Mouse (Mus musculus): ENCODE measurements around the gene Tff1. TPM values are rescaled to one million over a fixed set of nuclear protein-coding genes. Genes with fewer than 3 reads are reported as not detected.

The Tff1 gene
- total and polyA plus RNA-seq, 3 experiments = 0.44 to 2.2 (median 1.6) TPM

- Histone ChIP-seq H3K4me1 (ENCODE audit: control insufficient read depth in 1 of 2, insufficient read depth in 2 of 2) (peaks cover 37 to 60% of the 10 kb centered on the region in 2 experiments), H3K36me3 (replicated peaks in 1 of 2; ENCODE audit: control insufficient read depth in 1 of 2, insufficient read depth in 1 of 2, low read length in 1 of 2) (no peaks in the 10 kb centered on the region), H3K79me2 (replicated peaks; ENCODE audit: control insufficient read depth, extremely low read depth, insufficient read depth, poor library complexity, severe bottlenecking) (no peaks in the 10 kb centered on the region), H3K9me3 (replicated peaks; ENCODE audit: low read length) (peaks cover 15% of the 10 kb centered on the region), H3K9ac (ENCODE audit: insufficient read depth, low read depth) (no peak overlapping the region), H3K27me3 (replicated peaks) (peaks cover 26% of the 10 kb centered on the region), H3K4me3 (replicated peaks in 1 of 3; ENCODE audit: low read depth in 2 of 3, low read length in 2 of 3, poor library complexity in 1 of 3) (no peak overlapping the region), H3K4me2 (ENCODE audit: insufficient read depth, low read depth, poor library complexity, severe bottlenecking) (no peak overlapping the region), H3K27ac (ENCODE audit: insufficient read depth, low read depth) (no peak overlapping the region)
- in situ Hi-C loops (cut with MboI; ENCODE audit: low pct_ligation_motif_present, low pct_unique_long_range_greater_than_20kb, low sequenced_read_pairs) (no loop called here), dilution Hi-C loops (cut with MboI; ENCODE audit: extremely low pct_ligation_motif_present, extremely low pct_unique_long_range_greater_than_20kb, low sequenced_read_pairs) (no loop called here)
- TF ChIP-seq TCF12 (IDR thresholded peaks at IDR 0.05; ENCODE audit: low read depth, low read length) = no peak
- no peak for TF ChIP-seq E2F4 (IDR thresholded peaks at IDR 0.05; ENCODE audit: insufficient replicate concordance, low read depth, low read length)
- TF ChIP-seq MAX (IDR thresholded peaks at IDR 0.05; ENCODE audit: low read length) = no peak
- no peak for TF ChIP-seq POLR2A (IDR thresholded peaks at IDR 0.05; ENCODE audit: low read depth, low read length)
- no peak for TF ChIP-seq RAD21 (IDR thresholded peaks at IDR 0.05; ENCODE audit: low read depth, low read length)
- no peak for TF ChIP-seq ZKSCAN1 (IDR thresholded peaks at IDR 0.05; ENCODE audit: borderline replicate concordance, low read depth, low read length)
- peak; percentile 38; the same call in 1 of the 2 replicates for TF ChIP-seq ELF1 (IDR thresholded peaks at IDR 0.05; ENCODE audit: low read depth, low read length)
- no peak for TF ChIP-seq CHD2 (IDR thresholded peaks at IDR 0.05; ENCODE audit: low read length)
- TF ChIP-seq EP300 (IDR thresholded peaks at IDR 0.05; ENCODE audit: low read length) = peak; percentile 41; the same call in 1 of the 2 replicates
- peak; percentile 52; the same call in 1 of the 2 replicates for TF ChIP-seq MXI1 (IDR thresholded peaks at IDR 0.05; ENCODE audit: low read depth, low read length)
- 0 out of 2 replicates have a peak, but pooled peaks have one; percentile 59 for TF ChIP-seq MAZ (IDR thresholded peaks at IDR 0.05; ENCODE audit: low read depth, low read length)
- peak; percentile 60 for TF ChIP-seq IRF4 (IDR thresholded peaks at IDR 0.05; ENCODE audit: low read depth, low read length)
- TF ChIP-seq GABPA (IDR thresholded peaks at IDR 0.05; ENCODE audit: insufficient replicate concordance, low read depth, low read length) = no peak
- no peak for TF ChIP-seq ZMIZ1 (IDR thresholded peaks at IDR 0.05; ENCODE audit: low read depth, low read length)
- no peak for TF ChIP-seq ZC3H11A (IDR thresholded peaks at IDR 0.05; ENCODE audit: low read depth, low read length)
- no peak for TF ChIP-seq PAX5 (IDR thresholded peaks at IDR 0.05; ENCODE audit: low read length)
- TF ChIP-seq POLR2AphosphoS2 (IDR thresholded peaks at IDR 0.05; ENCODE audit: low read depth, low read length) = no peak
- TF ChIP-seq NRF1 (IDR thresholded peaks at IDR 0.05; ENCODE audit: low read depth, low read length) = no peak
- TF ChIP-seq TBP (conservative IDR thresholded peaks at IDR 0.05; ENCODE audit: low read depth, low read length) = no peak
- no peak for TF ChIP-seq CHD1 (IDR thresholded peaks at IDR 0.05; ENCODE audit: low read depth, low read length)
- no peak for TF ChIP-seq ZNF384 (IDR thresholded peaks at IDR 0.05; ENCODE audit: low read depth, low read length)
- TF ChIP-seq MAFK (IDR thresholded peaks at IDR 0.05; ENCODE audit: insufficient replicate concordance, low read length) = no peak
- TF ChIP-seq CTCF (conservative IDR thresholded peaks at IDR 0.05 in 1 of 2, IDR thresholded peaks at IDR 0.05 in 1 of 2; ENCODE audit: low read depth in 2 of 2, low read length in 2 of 2) = no peak
- TF ChIP-seq ETS1 (conservative IDR thresholded peaks at IDR 0.05; ENCODE audit: low read depth, low read length) = peak; percentile 96
- TF ChIP-seq JUND (conservative IDR thresholded peaks at IDR 0.05; ENCODE audit: low read depth, low read length) = no peak
- peak; percentile 69 for TF ChIP-seq BHLHE40 (IDR thresholded peaks at IDR 0.05; ENCODE audit: low read depth, low read length)
- no peak for TF ChIP-seq USF2 (conservative IDR thresholded peaks at IDR 0.05; ENCODE audit: low read depth, low read length)
- TF ChIP-seq USF1 (IDR thresholded peaks at IDR 0.05; ENCODE audit: low read depth, low read length) = no peak
- TF ChIP-seq MEF2A (IDR thresholded peaks at IDR 0.05; ENCODE audit: borderline replicate concordance, low read depth, low read length) = peak; percentile 91
- no peak for TF ChIP-seq NELFE (IDR thresholded peaks at IDR 0.05; ENCODE audit: low read depth, low read length)
- no peak for TF ChIP-seq MYC (IDR thresholded peaks at IDR 0.05; ENCODE audit: low read depth, low read length)
- 0 out of 2 replicates have a peak, but pooled peaks have one; percentile 41 for TF ChIP-seq SIN3A (IDR thresholded peaks at IDR 0.05; ENCODE audit: low read length)
- no peak for TF ChIP-seq KAT2A (IDR thresholded peaks at IDR 0.05; ENCODE audit: insufficient replicate concordance, low read length)
- TF ChIP-seq SMC3 (IDR thresholded peaks at IDR 0.05; ENCODE audit: low read depth, low read length) = no peak
- 0 out of 2 replicates have a peak, but pooled peaks have one; percentile 6 for TF ChIP-seq JUN (IDR thresholded peaks at IDR 0.05; ENCODE audit: insufficient read depth, low read depth, low read length)
- no peak for TF ChIP-seq UBTF (IDR thresholded peaks at IDR 0.05; ENCODE audit: low read depth, low read length)
- TF ChIP-seq HCFC1 (IDR thresholded peaks at IDR 0.05; ENCODE audit: low read depth, low read length) = no peak
- no peak for TF ChIP-seq RCOR1 (conservative IDR thresholded peaks at IDR 0.05; ENCODE audit: low read depth, low read length)
- DNase-seq (ENCODE audit: extremely low read depth) = peak; percentile 72
These were observed 2.5 kb downstream of the Tff1 start for GRCm38 (mm10) chr17:31162607-31163006.
